Mouse (Mus musculus): ENCODE data around the gene Ppp1r37. TPM values are rescaled to one million over a fixed set of nuclear protein-coding genes. Genes with fewer than 3 reads are reported as not detected.

Gene Ppp1r37
- polyA plus RNA-seq, 1 experiment from 2014 or later = 15.0 TPM

GRCm38 (mm10) chr7:19586269-19586668 lies 23.4 kb upstream of the Ppp1r37 start:
- Histone ChIP-seq H3K4me3 (ENCODE audit: low read depth, low read length) (no peak overlapping the region), H3K9ac (ENCODE audit: low read depth, low read length) (no peak overlapping the region), H3K36me3 (ENCODE audit: control insufficient read depth, insufficient read depth) (peaks cover 91% of the 10 kb centered on the region), H3K4me1 (replicated peaks; ENCODE audit: control insufficient read depth, insufficient read depth, low read length) (no peaks in the 10 kb centered on the region), H3K27ac (ENCODE audit: low read depth, low read length) (no peak overlapping the region; the same call in 1 of the 2 replicates), H3K4me2 (replicated peaks; ENCODE audit: low read depth) (no peak overlapping the region), H3K9me3 (ENCODE audit: control insufficient read depth) (no peaks in the 10 kb centered on the region), H3K27me3 (replicated peaks; ENCODE audit: control insufficient read depth, insufficient read depth, low read length) (no peaks in the 10 kb centered on the region)
- no peak for ATAC-seq
- TF ChIP-seq CTCF (IDR thresholded peaks at IDR 0.05; ENCODE audit: low read depth) = no peak
- 86% methylated on average over 42 of the region's 46 CpGs for WGBS

DNA sequence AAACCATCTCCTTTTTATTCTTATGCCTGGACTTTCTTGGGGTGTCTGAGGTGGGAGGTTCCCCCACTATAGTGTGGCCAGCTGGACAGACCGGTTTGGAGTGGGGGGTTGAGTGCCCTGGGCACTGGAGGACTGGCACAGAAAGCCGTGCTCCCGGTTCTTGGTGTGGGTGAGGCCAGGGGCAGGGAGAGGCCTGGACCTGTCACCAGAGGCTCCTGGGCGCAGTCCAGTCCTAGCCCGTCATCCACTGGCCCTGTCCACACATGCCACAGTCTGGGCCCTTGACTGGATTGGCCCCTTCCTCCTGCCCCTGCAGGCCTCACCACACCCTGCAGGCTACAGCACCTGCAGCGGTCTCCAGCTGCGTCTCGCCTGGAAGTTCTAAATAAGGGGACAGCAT lies 17.8 kb upstream of the Ppp1r37 start:
- Histone ChIP-seq H3K36me3 (ENCODE audit: control insufficient read depth, insufficient read depth) (peaks cover 54% of the 10 kb centered on the region), H3K27me3 (replicated peaks; ENCODE audit: control insufficient read depth, insufficient read depth, low read length) (peaks cover 12% of the 10 kb centered on the region; the same call in 1 of the 2 replicates), H3K9me3 (ENCODE audit: control insufficient read depth) (no peaks in the 10 kb centered on the region), H3K4me1 (replicated peaks; ENCODE audit: control insufficient read depth, insufficient read depth, low read length) (peaks cover 9% of the 10 kb centered on the region), H3K4me3 (ENCODE audit: low read depth, low read length) (no peak overlapping the region), H3K27ac (ENCODE audit: low read depth, low read length) (no peak overlapping the region), H3K4me2 (replicated peaks; ENCODE audit: low read depth) (no peak overlapping the region), H3K9ac (ENCODE audit: low read depth, low read length) (no peak overlapping the region)
- TF ChIP-seq CTCF (IDR thresholded peaks at IDR 0.05; ENCODE audit: low read depth) = no peak
- 80% methylated on average over 8 of the region's 8 CpGs for WGBS
- no peak for ATAC-seq

DNA sequence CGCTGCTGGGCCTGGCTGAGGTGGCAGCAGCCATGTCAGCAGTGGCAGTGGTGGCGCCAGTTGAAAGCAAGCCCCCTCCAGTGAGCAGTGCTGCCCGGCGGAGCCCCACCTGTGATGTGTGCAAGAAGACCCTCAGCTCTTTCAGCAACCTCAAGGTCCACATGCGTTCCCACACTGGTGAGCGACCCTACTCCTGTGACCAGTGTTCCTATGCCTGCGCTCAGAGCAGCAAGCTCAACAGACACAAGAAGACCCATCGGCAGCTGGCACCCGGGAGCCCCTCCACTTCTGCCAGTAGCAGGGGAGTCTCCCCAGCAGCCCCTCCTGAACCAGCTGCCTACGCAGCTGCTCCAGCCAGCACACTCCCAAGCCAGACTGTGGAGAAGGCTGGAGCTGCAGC lies 16.9 kb upstream of the Ppp1r37 start:
- H3K9me3 ChIP-seq (ENCODE audit: control insufficient read depth) = no peaks in the 10 kb centered on the region

GRCm38 (mm10) chr7:19578436-19578835 lies 15.6 kb upstream of the Ppp1r37 start:
- peaks cover 9% of the 10 kb centered on the region for H3K4me1 ChIP-seq (replicated peaks; ENCODE audit: control insufficient read depth, insufficient read depth, low read length)
- no peak overlapping the region for H3K4me3 ChIP-seq (ENCODE audit: low read depth, low read length)
- peaks cover 35% of the 10 kb centered on the region for H3K36me3 ChIP-seq (ENCODE audit: control insufficient read depth, insufficient read depth)
- no peaks in the 10 kb centered on the region for H3K9me3 ChIP-seq (ENCODE audit: control insufficient read depth)
- WGBS = 68% methylated on average over 4 of the region's 4 CpGs
- H3K4me2 ChIP-seq (replicated peaks; ENCODE audit: low read depth) = no peak overlapping the region; the same call in 1 of the 2 replicates
- ATAC-seq = no peak
- no peak overlapping the region for H3K27ac ChIP-seq (ENCODE audit: low read depth, low read length)
- H3K9ac ChIP-seq (ENCODE audit: low read depth, low read length) = no peak overlapping the region
- no peak for TF ChIP-seq CTCF (IDR thresholded peaks at IDR 0.05; ENCODE audit: low read depth)
- peaks cover 12% of the 10 kb centered on the region; the same call in 1 of the 2 replicates for H3K27me3 ChIP-seq (replicated peaks; ENCODE audit: control insufficient read depth, insufficient read depth, low read length)

More for the DNA sequence above, 16.9 kb upstream of the Ppp1r37 start:
- Histone ChIP-seq H3K4me2 (replicated peaks; ENCODE audit: low read depth) (no peak overlapping the region), H3K27ac (ENCODE audit: low read depth, low read length) (no peak overlapping the region), H3K9ac (ENCODE audit: low read depth, low read length) (no peak overlapping the region), H3K4me3 (ENCODE audit: low read depth, low read length) (no peak overlapping the region), H3K4me1 (replicated peaks; ENCODE audit: control insufficient read depth, insufficient read depth, low read length) (peaks cover 9% of the 10 kb centered on the region), H3K27me3 (replicated peaks; ENCODE audit: control insufficient read depth, insufficient read depth, low read length) (peaks cover 12% of the 10 kb centered on the region; the same call in 1 of the 2 replicates), H3K36me3 (ENCODE audit: control insufficient read depth, insufficient read depth) (peaks cover 48% of the 10 kb centered on the region)
- whole genome bisulfite sequencing = 89% methylated on average over 10 of the region's 10 CpGs
- ATAC-seq = no peak
- TF ChIP-seq CTCF (IDR thresholded peaks at IDR 0.05; ENCODE audit: low read depth) = no peak

- peaks cover 31% of the 10 kb centered on the region for H3K36me3 ChIP-seq (ENCODE audit: control insufficient read depth, insufficient read depth)
- WGBS = 18% methylated on average over 10 of the region's 10 CpGs
- H3K9ac ChIP-seq (ENCODE audit: low read depth, low read length) = peak overlapping the region; percentile 45; the same call in 1 of the 2 replicates
- peaks cover 9% of the 10 kb centered on the region for H3K4me1 ChIP-seq (replicated peaks; ENCODE audit: control insufficient read depth, insufficient read depth, low read length)
- H3K4me2 ChIP-seq (replicated peaks; ENCODE audit: low read depth) = peak overlapping the region; percentile 86
- H3K4me3 ChIP-seq (ENCODE audit: low read depth, low read length) = peak overlapping the region; percentile 43
- no peak overlapping the region for H3K27ac ChIP-seq (ENCODE audit: low read depth, low read length)
- ATAC-seq = no peak
- peaks cover 12% of the 10 kb centered on the region; the same call in 1 of the 2 replicates for H3K27me3 ChIP-seq (replicated peaks; ENCODE audit: control insufficient read depth, insufficient read depth, low read length)
- no peaks in the 10 kb centered on the region for H3K9me3 ChIP-seq (ENCODE audit: control insufficient read depth)
- TF ChIP-seq CTCF (IDR thresholded peaks at IDR 0.05; ENCODE audit: low read depth) = no peak
Measured at GRCm38 (mm10) chr7:19577877-19578414, 15.1 kb upstream of the Ppp1r37 start.

DNA sequence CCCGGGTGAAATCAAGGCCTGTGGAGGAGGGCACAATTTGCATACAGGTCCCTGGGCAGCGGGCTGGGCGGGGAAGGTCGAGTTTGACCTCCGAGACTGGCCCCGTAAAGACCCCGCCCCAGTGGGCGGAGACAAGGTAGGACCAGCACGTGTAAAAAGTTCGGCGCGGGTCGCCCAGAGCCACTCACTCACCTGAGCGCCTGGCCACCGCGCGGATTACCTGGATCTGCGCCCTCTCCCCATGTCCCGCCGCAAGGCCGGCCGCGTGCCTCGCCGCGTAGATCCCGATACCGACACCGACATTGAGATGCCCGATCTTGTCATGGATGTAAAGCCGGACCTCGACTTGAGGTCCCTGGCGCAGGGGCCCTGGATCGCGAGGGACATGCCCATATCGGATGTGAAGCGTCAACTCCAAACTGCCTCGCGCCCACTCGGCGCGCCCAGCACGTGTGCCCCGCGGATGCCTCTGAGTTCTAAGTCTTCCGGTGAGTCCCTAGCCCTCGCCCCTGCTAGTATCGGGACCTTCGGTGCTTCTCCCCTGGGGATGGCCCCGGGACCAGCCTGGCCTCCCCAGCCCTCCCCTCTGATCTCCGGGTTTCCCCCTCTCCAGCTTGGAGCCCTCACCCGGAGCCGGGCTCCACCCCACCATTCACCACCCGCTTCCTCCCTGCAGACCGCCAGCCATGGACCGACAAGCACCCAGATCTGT lies 14.4 kb upstream of the Ppp1r37 start, which contains the start of the genes Zfp296 and Gemin7:
Gene Zfp296, plus strand, starts transcription at position 147 of the 712 bp plus-strand sequence.
Gene Gemin7, minus strand, starts transcription at position 455 of the 712 bp plus-strand sequence.
- H3K4me2 ChIP-seq (replicated peaks; ENCODE audit: low read depth) = peak within 1 kb of the TSS; percentile 86
- H3K9ac ChIP-seq (ENCODE audit: low read depth, low read length) = peak within 1 kb of the TSS; percentile 45
- no peak for TF ChIP-seq CTCF (IDR thresholded peaks at IDR 0.05; ENCODE audit: low read depth)
- peaks cover 25% of the 10 kb centered on the region for H3K36me3 ChIP-seq (ENCODE audit: control insufficient read depth, insufficient read depth)
- under 1% methylated on average over 56 of the region's 56 CpGs for WGBS
- H3K9me3 ChIP-seq (ENCODE audit: control insufficient read depth) = no peaks in the 10 kb centered on the region
- no peak for ATAC-seq
- H3K27ac ChIP-seq (ENCODE audit: low read depth, low read length) = no peak within 1 kb of the TSS
- peaks cover 12% of the 10 kb centered on the region for H3K4me1 ChIP-seq (replicated peaks; ENCODE audit: control insufficient read depth, insufficient read depth, low read length)
- H3K4me3 ChIP-seq (ENCODE audit: low read depth, low read length) = peak within 1 kb of the TSS; percentile 43
- H3K27me3 ChIP-seq (replicated peaks; ENCODE audit: control insufficient read depth, insufficient read depth, low read length) = peaks cover 12% of the 10 kb centered on the region; the same call in 1 of the 2 replicates

Data from intestine, postnatal 0 days (tissue).